Mouse (Mus musculus): ENCODE results near the gene Alpk1. TPM values are rescaled to one million over a fixed set of nuclear protein-coding genes. Genes with fewer than 3 reads are reported as not detected.

The Alpk1 gene
- polyA plus RNA-seq, 1 experiment from 2014 or later, result 0.72 TPM

- ATAC-seq (ENCODE audit: low FRiP score) (no peak), DNase-seq (ENCODE audit: low spot score, missing footprints) (no peak)
- 88% methylated on average over 7 of the region's 7 CpGs for WGBS
- no peak overlapping the region for H3K27ac ChIP-seq (ENCODE audit: low read depth, low read length)
- no peaks in the 10 kb centered on the region for H3K27me3 ChIP-seq (ENCODE audit: control insufficient read depth, insufficient read depth, low read length)
- no peaks in the 10 kb centered on the region for H3K9me3 ChIP-seq (ENCODE audit: control insufficient read depth, low read length)
- peaks cover 5% of the 10 kb centered on the region for H3K4me1 ChIP-seq (ENCODE audit: control insufficient read depth, insufficient read depth, low read length)
- H3K9ac ChIP-seq (ENCODE audit: low read length), result no peak overlapping the region
- no peak overlapping the region for H3K4me2 ChIP-seq
- no peak overlapping the region for H3K4me3 ChIP-seq (ENCODE audit: low read depth, low read length)
- peaks cover 8% of the 10 kb centered on the region for H3K36me3 ChIP-seq (ENCODE audit: control insufficient read depth, insufficient read depth, low read length)
Observed at GRCm38 (mm10) chr3:127809103-127809502, 28.8 kb upstream of the Alpk1 start.

- ATAC-seq (ENCODE audit: low FRiP score) (no peak), DNase-seq (ENCODE audit: low spot score, missing footprints) (no peak)
- Histone ChIP-seq H3K9me3 (ENCODE audit: control insufficient read depth, low read length) (no peaks in the 10 kb centered on the region), H3K4me2 (no peak overlapping the region), H3K9ac (ENCODE audit: low read length) (no peak overlapping the region), H3K27ac (ENCODE audit: low read depth, low read length) (no peak overlapping the region), H3K4me3 (ENCODE audit: low read depth, low read length) (no peak overlapping the region), H3K4me1 (ENCODE audit: control insufficient read depth, insufficient read depth, low read length) (peaks cover 5% of the 10 kb centered on the region), H3K36me3 (ENCODE audit: control insufficient read depth, insufficient read depth, low read length) (peaks cover 8% of the 10 kb centered on the region), H3K27me3 (ENCODE audit: control insufficient read depth, insufficient read depth, low read length) (no peaks in the 10 kb centered on the region)
- 61% methylated on average over 5 of the region's 5 CpGs for WGBS
Observed at GRCm38 (mm10) chr3:127807846-127808245, 27.5 kb upstream of the Alpk1 start.

- no peak overlapping the region for H3K4me2 ChIP-seq
- peaks cover 5% of the 10 kb centered on the region for H3K4me1 ChIP-seq (ENCODE audit: control insufficient read depth, insufficient read depth, low read length)
- no peak for DNase-seq (ENCODE audit: low spot score, missing footprints)
- WGBS, result 92% methylated on average over 6 of the region's 6 CpGs
- no peaks in the 10 kb centered on the region for H3K9me3 ChIP-seq (ENCODE audit: control insufficient read depth, low read length)
- peaks cover 8% of the 10 kb centered on the region for H3K36me3 ChIP-seq (ENCODE audit: control insufficient read depth, insufficient read depth, low read length)
- no peak overlapping the region for H3K4me3 ChIP-seq (ENCODE audit: low read depth, low read length)
- no peak overlapping the region for H3K9ac ChIP-seq (ENCODE audit: low read length)
- no peak for ATAC-seq (ENCODE audit: low FRiP score)
- H3K27ac ChIP-seq (ENCODE audit: low read depth, low read length), result no peak overlapping the region
- no peaks in the 10 kb centered on the region for H3K27me3 ChIP-seq (ENCODE audit: control insufficient read depth, insufficient read depth, low read length)
Observed at GRCm38 (mm10) chr3:127805991-127806390, 25.7 kb upstream of the Alpk1 start.

- H3K9me3 ChIP-seq (ENCODE audit: control insufficient read depth, low read length), result no peaks in the 10 kb centered on the region
- 78% methylated on average over 12 of the region's 12 CpGs for WGBS
- peaks cover 5% of the 10 kb centered on the region for H3K4me1 ChIP-seq (ENCODE audit: control insufficient read depth, insufficient read depth, low read length)
- H3K36me3 ChIP-seq (ENCODE audit: control insufficient read depth, insufficient read depth, low read length), result peaks cover 8% of the 10 kb centered on the region
- H3K27me3 ChIP-seq (ENCODE audit: control insufficient read depth, insufficient read depth, low read length), result no peaks in the 10 kb centered on the region
- ATAC-seq (ENCODE audit: low FRiP score) (no peak), DNase-seq (ENCODE audit: low spot score, missing footprints) (no peak)
- no peak overlapping the region for H3K27ac ChIP-seq (ENCODE audit: low read depth, low read length)
- no peak overlapping the region for H3K9ac ChIP-seq (ENCODE audit: low read length)
- H3K4me2 ChIP-seq, result no peak overlapping the region
- no peak overlapping the region for H3K4me3 ChIP-seq (ENCODE audit: low read depth, low read length)
Observed at GRCm38 (mm10) chr3:127805071-127805470, 24.7 kb upstream of the Alpk1 start.

- WGBS, result 98% methylated on average over 4 of the region's 4 CpGs
- Histone ChIP-seq H3K9ac (ENCODE audit: low read length) (no peak overlapping the region), H3K27me3 (ENCODE audit: control insufficient read depth, insufficient read depth, low read length) (no peaks in the 10 kb centered on the region), H3K4me3 (ENCODE audit: low read depth, low read length) (no peak overlapping the region), H3K27ac (ENCODE audit: low read depth, low read length) (no peak overlapping the region), H3K9me3 (ENCODE audit: control insufficient read depth, low read length) (no peaks in the 10 kb centered on the region), H3K4me1 (ENCODE audit: control insufficient read depth, insufficient read depth, low read length) (peaks cover 5% of the 10 kb centered on the region), H3K36me3 (ENCODE audit: control insufficient read depth, insufficient read depth, low read length) (peaks cover 8% of the 10 kb centered on the region), H3K4me2 (no peak overlapping the region)
- DNase-seq (ENCODE audit: low spot score, missing footprints) (no peak), ATAC-seq (ENCODE audit: low FRiP score) (no peak)
Observed at GRCm38 (mm10) chr3:127804439-127804838, 24.1 kb upstream of the Alpk1 start.

GRCm38 (mm10) chr3:127802814-127803213 is 22.5 kb upstream of the Alpk1 start:
- Histone ChIP-seq H3K4me3 (ENCODE audit: low read depth, low read length) (no peak overlapping the region), H3K4me2 (no peak overlapping the region), H3K27ac (ENCODE audit: low read depth, low read length) (no peak overlapping the region), H3K4me1 (ENCODE audit: control insufficient read depth, insufficient read depth, low read length) (peaks cover 5% of the 10 kb centered on the region), H3K9me3 (ENCODE audit: control insufficient read depth, low read length) (no peaks in the 10 kb centered on the region), H3K27me3 (ENCODE audit: control insufficient read depth, insufficient read depth, low read length) (no peaks in the 10 kb centered on the region), H3K36me3 (ENCODE audit: control insufficient read depth, insufficient read depth, low read length) (no peaks in the 10 kb centered on the region; the same call in 1 of the 2 replicates), H3K9ac (ENCODE audit: low read length) (no peak overlapping the region)
- WGBS, result 49% methylated on average over 8 of the region's 8 CpGs
- DNase-seq (ENCODE audit: low spot score, missing footprints) (no peak), ATAC-seq (ENCODE audit: low FRiP score) (no peak)

GRCm38 (mm10) chr3:127801162-127801561 is 20.8 kb upstream of the Alpk1 start:
- Histone ChIP-seq H3K27ac (ENCODE audit: low read depth, low read length) (no peak overlapping the region), H3K27me3 (ENCODE audit: control insufficient read depth, insufficient read depth, low read length) (no peaks in the 10 kb centered on the region), H3K4me1 (ENCODE audit: control insufficient read depth, insufficient read depth, low read length) (peaks cover 5% of the 10 kb centered on the region), H3K36me3 (ENCODE audit: control insufficient read depth, insufficient read depth, low read length) (no peaks in the 10 kb centered on the region; the same call in 1 of the 2 replicates), H3K4me2 (no peak overlapping the region), H3K4me3 (ENCODE audit: low read depth, low read length) (no peak overlapping the region), H3K9ac (ENCODE audit: low read length) (no peak overlapping the region), H3K9me3 (ENCODE audit: control insufficient read depth, low read length) (no peaks in the 10 kb centered on the region)
- no peak for ATAC-seq (ENCODE audit: low FRiP score)
- DNase-seq (ENCODE audit: low spot score, missing footprints), result no peak
- 95% methylated on average over 8 of the region's 8 CpGs for WGBS

- WGBS, result 96% methylated on average over 7 of the region's 7 CpGs
- H3K9me3 ChIP-seq (ENCODE audit: control insufficient read depth, low read length), result no peaks in the 10 kb centered on the region
- DNase-seq (ENCODE audit: low spot score, missing footprints) (no peak), ATAC-seq (ENCODE audit: low FRiP score) (no peak)
- no peak overlapping the region for H3K4me3 ChIP-seq (ENCODE audit: low read depth, low read length)
- H3K27ac ChIP-seq (ENCODE audit: low read depth, low read length), result no peak overlapping the region
- H3K36me3 ChIP-seq (ENCODE audit: control insufficient read depth, insufficient read depth, low read length), result no peaks in the 10 kb centered on the region
- H3K27me3 ChIP-seq (ENCODE audit: control insufficient read depth, insufficient read depth, low read length), result peaks cover 6% of the 10 kb centered on the region
- no peak overlapping the region for H3K4me2 ChIP-seq
- H3K9ac ChIP-seq (ENCODE audit: low read length), result no peak overlapping the region
- peaks cover under 1% of the 10 kb centered on the region for H3K4me1 ChIP-seq (ENCODE audit: control insufficient read depth, insufficient read depth, low read length)
Observed at GRCm38 (mm10) chr3:127796271-127796670, 15.9 kb upstream of the Alpk1 start.

- no peak overlapping the region for H3K27ac ChIP-seq (ENCODE audit: low read depth, low read length)
- no peak overlapping the region for H3K4me2 ChIP-seq
- no peak overlapping the region for H3K4me3 ChIP-seq (ENCODE audit: low read depth, low read length)
- H3K36me3 ChIP-seq (ENCODE audit: control insufficient read depth, insufficient read depth, low read length), result no peaks in the 10 kb centered on the region
- ATAC-seq (ENCODE audit: low FRiP score) (no peak), DNase-seq (ENCODE audit: low spot score, missing footprints) (no peak)
- H3K9ac ChIP-seq (ENCODE audit: low read length), result no peak overlapping the region
- no peaks in the 10 kb centered on the region for H3K9me3 ChIP-seq (ENCODE audit: control insufficient read depth, low read length)
- H3K4me1 ChIP-seq (ENCODE audit: control insufficient read depth, insufficient read depth, low read length), result peaks cover 6% of the 10 kb centered on the region
- H3K27me3 ChIP-seq (ENCODE audit: control insufficient read depth, insufficient read depth, low read length), result peaks cover 11% of the 10 kb centered on the region
- WGBS, result 96% methylated on average over 3 of the region's 3 CpGs
Observed at GRCm38 (mm10) chr3:127795762-127796161, 15.4 kb upstream of the Alpk1 start.

- DNase-seq (ENCODE audit: low spot score, missing footprints) (no peak), ATAC-seq (ENCODE audit: low FRiP score) (no peak)
- H3K9me3 ChIP-seq (ENCODE audit: control insufficient read depth, low read length), result no peaks in the 10 kb centered on the region
- H3K4me1 ChIP-seq (ENCODE audit: control insufficient read depth, insufficient read depth, low read length), result peaks cover 17% of the 10 kb centered on the region
- no peak overlapping the region for H3K4me2 ChIP-seq
- 69% methylated on average over 7 of the region's 7 CpGs for WGBS
- no peak overlapping the region for H3K9ac ChIP-seq (ENCODE audit: low read length)
- no peak overlapping the region for H3K4me3 ChIP-seq (ENCODE audit: low read depth, low read length)
- H3K27me3 ChIP-seq (ENCODE audit: control insufficient read depth, insufficient read depth, low read length), result peaks cover 35% of the 10 kb centered on the region
- no peaks in the 10 kb centered on the region for H3K36me3 ChIP-seq (ENCODE audit: control insufficient read depth, insufficient read depth, low read length)
- no peak overlapping the region for H3K27ac ChIP-seq (ENCODE audit: low read depth, low read length)
Observed at GRCm38 (mm10) chr3:127793022-127793421, 12.7 kb upstream of the Alpk1 start.

Measured in midbrain, embryonic 11.5 days (tissue).